Mouse (Mus musculus): ENCODE results near the gene B3gnt3.

B3gnt3 gene

DNA sequence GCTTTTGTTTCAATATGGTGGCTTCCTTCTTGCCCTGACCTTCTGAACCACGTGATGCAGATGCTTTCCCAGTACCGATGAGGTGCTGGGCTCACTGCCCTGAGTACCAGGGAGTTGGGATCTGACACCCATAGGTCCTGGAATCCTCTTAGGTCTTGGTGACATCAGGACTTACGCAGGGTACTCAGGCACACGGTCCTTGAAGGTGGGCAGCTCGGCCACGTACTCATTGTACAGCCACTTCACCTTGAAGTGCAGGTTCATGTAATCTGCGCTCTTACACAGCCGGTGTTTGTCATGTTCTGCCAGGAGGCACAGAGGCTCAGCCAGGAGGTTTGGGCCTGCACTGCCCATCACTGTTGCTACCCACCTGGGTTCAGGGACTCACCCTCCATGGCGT lies 56.1 kb downstream of the B3gnt3 start:
- DNase-seq (ENCODE audit: low read depth, low spot score), result no peak

All from 3T3-L1 (cell line).